Mouse (Mus musculus) A20 (cell line): ENCODE results near the gene Zfyve9.

Experiments
- DNase-seq: peaks from one replicate; pipeline ENCODE4 v3.0.0-alpha.2; 2011; ENCODE audit warnings: low read depth, low spot score

Gene Zfyve9

DNA sequence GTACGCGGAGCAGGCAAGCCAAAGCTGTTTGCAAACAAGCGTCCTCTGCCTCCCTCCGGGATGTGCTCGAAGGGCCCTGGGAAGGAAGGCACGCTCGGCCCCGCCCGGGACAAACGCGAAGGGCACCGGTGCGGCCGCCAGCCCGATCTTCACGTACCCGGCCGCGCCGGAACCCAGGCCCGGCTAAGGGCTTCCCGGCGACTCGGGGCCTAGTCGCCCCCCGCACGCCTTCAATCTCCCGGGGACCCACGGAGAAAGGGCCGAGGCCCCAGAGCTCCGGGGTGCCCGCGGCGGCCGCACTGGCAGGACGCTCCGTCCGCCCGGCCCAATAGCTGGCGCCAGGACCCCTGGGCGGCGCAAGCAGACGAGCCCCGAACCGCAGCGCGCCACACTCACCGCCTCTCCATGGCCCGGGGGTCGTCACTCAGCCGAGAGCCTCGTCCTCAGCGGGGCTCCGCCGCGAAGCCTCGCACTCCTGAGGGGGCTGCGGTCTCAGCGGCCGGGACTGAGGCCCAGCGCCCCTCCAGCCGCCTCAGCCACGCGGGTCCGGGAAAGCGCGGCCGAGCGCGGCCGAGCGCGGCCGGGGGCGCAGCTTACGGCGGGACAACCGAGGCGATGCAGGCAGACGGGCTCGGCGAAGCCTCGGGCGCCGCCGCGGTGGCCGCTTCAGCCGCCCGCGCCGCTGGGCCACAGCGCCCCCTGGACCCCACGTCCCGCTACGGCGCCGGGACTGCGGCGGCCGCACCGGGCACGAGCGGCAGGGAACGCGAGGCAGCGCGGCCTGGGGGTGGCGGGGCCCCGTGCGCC is at the start of gene Zfyve9:
TSS of gene Zfyve9 (minus strand) at position 742 of the 807 bp plus-strand sequence.
- no peak for DNase-seq

DNA sequence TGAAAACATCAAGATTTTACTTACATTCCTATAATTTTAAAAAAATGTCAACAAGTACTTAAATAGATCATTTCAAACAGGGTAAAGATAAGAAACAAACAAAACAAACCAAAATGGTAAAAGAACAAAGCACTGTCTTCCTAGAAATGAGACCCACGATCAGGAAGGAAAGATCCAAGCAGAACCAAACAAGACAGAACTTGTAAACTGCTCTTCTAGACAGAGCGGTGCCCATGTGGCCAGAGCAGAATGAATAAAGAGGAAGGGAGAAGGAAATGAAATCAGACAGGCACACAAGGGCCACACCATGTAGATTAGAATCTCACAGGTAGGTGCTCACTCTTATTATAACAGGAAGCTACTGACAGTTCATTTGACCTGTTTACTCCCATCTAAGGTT is 46.0 kb upstream of the Zfyve9 start:
- DNase-seq: peak; percentile 27

DNA sequence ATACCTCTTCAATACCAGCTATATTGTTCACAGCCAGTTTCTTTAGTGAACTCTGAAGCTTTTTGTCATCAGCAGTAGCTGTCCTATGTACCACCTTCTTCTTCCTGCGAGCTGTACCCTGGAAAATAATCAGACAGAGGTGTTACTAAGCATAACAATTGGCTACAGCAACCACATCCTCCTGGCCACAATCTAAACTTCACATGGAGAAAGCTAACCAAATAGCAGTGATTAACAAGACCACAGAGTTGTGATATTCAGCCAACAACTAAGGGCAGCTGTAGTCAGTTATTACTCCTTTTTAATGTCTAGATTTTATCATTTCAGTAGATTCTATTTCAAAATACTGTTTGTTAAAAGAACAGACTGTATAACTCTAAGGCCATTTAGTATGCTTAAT is 45.5 kb upstream of the Zfyve9 start:
- DNase-seq: no peak

DNA sequence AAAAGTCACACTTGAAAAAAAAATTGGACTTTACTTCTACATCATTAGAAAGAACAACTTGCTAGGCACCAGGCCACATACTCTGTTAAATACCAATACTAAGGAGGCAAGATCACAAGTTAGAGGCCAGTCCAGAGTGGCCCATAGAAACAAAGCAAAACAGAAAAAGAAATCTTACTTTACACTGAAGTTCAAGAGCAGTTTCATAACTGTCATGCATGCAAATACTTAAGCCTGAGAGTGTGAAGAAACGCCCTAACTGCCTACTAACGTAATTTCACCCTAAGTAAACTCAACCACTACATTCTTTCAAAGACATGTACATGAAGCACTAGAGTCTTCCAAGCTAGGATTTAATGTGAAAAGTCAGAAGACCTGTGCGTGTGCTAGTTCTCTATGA is 45.1 kb upstream of the Zfyve9 start:
- DNase-seq: no peak

DNA sequence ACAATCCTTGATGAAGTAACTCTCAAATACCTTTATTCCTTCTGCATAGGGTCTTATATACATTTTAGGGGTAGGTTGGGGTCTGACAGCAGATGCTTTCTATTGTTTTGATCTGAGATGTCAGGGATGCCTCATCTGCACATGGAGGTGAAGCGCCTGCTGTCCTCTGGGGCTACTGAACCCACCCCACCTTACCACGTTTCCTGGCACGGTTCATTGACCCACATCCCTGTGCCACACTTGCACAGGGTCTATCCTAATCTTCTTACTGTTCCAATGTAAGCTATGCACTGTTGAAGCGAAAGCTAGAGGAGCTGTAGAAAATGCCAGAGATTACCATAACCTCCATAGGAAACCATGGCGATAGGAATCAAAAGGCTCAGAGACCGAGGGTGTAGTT is 31.0 kb upstream of the Zfyve9 start:
- DNase-seq: no peak

DNA sequence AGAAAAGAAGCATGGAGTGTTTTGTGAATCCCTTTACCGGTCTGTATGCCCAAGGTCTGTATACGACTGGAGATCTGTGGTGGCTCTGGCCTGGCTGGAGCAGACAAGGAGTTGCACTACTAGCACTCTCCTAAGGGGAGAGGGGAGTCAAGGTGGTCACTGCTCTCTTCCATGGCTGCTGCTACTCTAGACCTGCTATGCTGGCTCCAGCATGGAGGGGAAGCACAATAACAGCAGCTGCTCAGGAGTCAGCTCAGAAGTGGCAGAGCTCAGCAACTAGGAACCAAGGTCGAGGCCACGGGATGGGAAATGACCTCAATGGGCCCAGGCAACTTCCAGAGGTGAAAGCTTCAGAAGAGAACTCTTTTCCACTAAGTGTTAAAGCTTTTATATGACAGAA is 30.5 kb upstream of the Zfyve9 start:
- DNase-seq: no peak

DNA sequence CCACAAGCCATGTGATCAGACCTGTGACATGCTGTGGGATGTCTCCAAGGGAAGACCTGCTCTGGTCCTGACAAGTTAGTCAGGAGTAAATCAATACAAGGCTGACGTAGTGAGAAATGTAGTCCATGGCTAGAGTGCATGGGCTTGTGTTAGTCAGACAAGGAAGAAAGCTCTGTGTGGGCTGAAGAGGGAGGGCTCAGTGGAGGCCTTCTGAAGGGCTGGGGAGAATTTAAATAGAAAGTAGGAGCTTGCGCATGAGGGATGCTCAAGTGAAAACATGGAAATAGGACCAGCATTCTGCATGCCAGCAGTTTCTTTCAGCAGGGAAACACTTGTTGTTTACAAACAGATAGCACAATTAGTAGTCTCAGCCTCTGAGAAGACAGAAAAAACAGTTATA is 22.9 kb upstream of the Zfyve9 start:
- DNase-seq: no peak

DNA sequence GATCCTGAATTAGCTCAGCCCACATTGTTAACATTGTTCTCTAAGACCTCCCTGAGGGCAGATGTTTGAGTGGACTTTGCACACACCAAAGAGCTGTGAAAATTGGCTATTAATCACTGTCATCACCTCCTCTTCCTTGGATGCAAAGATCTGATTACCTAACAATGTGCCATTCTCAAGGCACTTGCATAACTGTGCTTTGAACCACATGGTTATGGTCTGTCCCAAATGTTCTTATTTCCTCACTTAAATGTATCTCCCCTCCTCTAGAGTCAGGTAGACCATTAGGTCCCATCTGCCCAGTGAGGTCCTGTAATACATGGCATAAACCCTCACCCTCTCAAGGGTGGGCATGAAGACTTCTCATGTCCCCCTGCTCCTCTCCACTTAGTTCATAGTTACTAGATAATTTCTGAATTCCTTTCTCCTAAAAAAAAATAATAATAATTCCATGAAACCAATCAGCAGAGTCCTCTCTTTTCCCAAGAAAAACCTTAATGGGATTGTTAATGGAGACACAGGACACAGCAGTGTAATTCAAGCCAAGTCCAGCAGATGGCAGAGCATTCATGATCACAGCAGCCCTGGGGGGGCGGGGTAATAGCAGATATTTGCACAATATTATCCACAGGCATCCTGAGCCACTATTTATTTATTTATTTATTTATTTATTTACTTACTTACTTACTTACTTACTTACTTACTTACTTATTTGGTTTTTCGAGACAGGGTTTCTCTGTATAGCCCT is 17.7 kb upstream of the Zfyve9 start:
- DNase-seq: peak; percentile 47

DNA sequence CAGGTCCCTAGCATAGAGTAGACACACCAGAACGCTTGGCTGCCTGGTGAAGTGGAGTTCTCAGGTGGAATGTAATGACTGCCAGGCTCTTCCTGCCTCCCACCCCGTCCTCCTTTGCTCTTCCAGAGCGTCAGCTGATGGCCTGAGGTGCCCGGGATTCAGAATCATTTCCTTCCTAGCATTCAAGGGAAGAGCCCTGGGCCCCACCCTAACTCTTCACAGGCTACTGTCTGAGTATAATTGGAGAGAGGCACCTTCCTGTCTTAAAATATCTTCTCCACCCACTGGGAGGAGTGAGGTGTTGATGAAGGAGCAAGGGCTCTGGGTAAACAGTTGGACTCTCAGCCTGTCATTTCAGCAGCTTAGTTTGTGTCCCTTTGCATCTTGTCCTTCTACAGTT is 16.1 kb upstream of the Zfyve9 start:
- DNase-seq: no peak

DNA sequence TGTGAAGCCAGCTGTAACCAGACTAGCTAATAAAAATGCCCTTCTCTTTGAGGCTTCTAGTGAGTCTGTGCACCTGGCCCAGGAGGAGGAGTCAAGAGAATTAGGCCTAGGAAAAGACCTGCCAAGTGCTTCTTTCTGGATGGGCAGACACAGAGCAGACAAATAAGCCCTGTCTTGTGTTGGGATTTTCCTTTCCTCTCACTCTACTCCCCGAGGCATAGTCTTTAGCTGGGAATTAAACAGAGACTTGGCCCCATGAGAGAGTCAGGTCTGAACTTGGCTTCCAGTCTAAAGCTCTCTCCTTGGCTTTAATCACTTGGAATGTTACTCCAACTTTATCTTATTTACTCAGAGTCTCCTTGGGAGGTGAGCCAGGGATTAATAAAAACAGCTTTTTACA is 13.3 kb upstream of the Zfyve9 start:
- no peak for DNase-seq

DNA sequence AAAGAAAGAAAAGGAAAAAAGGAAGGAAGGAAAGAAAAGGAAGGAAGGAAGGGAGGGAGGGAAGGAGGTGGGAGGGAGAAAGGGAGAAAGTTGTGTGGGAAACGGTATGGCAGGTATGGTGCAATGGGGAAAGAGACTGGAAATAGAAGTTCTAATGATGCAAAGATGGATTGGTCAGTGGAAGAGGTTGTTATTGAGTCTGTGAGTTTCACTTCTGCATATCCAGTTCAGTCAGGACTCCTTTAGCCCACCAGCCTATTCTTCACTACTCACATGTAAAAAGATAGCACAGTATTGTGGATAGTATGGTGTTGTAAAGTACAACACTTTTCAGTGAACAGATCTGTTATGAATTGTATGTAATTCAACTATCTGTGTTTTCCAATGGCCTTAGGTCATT is 9.9 kb upstream of the Zfyve9 start:
- peak; percentile 51 for DNase-seq

DNA sequence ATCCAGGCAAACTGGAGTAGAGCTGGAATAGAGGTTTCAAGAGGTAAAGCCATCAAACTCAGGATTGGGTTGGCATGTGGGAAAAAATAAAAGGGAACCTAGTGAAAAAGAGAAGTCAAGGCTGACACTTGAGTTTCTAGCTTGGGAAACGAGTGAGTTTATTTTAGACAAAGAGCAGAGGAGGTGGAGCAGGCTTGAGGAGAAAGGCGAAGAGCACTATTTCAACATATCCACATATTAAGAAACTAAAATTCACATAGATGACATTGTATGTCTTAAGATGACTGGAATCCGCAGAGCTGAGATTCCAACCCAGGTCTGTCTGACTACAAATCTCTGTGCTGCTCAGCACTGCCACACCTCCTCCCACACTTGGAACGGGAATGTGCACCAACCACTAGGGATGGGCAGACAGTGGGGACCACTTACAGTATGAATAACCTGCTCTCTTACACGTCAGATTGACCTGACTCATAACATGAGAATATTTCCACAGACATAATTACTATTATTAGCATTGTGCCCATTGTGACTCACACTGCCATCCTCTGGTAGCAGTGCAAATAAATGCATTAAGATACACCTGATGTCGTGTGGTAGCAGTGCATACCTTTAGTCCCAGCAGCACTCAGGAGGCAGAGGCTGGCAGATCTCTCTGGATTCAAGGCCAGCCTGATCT is 8.8 kb upstream of the Zfyve9 start:
- DNase-seq: no peak

DNA sequence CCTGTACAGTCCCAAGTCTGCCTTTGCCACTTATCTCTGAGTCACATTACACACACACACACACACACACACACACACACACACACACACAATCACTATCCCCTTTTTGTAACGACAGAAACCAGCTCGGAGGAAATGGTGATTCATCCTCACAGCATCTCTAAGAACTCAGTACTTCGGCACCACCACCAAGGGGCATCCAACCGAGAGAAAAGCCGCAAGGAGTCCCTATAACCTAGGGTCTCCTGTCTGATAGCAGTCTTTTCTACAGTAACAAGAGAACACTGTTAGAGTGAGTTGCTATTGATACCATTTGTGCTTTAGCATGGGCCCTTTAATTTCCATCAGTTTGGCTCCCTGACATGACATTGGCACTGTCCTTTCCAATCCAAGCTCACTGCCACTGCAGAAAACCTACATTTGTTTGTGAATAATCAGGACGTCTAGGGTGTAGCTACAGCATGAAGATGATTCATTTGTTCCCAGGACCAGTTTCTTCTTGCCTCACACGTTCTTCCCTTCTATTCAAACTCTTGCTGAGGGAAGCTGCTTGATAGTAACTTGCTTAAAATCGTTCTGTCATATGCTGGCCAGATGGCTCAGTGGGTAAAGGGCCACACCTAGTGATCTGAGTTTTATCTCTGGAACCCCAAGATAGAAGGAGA is 2.0 kb upstream of the Zfyve9 start:
- no peak for DNase-seq

DNA sequence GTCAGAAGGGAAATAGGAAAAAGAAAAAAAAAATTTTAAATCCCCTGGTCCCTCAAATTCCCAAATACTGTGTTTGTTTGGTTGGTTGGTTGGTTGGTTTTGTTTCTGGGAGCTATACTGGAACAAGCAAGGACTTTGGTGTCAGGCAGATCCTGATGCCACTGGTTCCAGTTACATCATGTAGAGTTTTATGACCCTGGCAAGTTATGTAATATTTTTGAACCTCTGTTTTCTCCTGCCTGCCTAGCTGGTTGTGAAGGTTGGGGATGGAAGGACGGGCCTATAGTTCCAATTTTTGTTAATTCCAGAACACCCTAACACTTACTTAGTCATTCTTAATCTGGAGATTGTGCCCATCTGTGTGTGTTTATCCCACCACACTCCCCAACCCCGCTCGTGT is 998 bp upstream of the Zfyve9 start:
- DNase-seq: no peak

DNA sequence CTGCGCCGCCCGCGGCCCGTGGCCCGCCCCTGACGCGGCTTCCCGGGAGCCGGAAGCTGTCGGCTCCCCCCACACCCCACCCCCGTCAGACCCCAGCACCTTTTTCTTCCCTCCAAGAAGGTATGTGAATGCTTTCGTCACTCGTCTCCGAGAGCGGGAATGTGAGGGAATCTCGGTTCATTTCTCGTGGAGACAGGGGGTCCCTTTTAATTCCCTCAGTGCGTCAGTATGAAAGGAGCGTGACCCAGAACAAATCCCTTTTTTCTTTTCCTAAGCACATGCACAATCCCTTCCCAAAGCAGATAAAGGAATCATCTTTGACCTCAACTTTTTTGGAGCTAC is 237 bp upstream of the Zfyve9 start:
- DNase-seq: no peak

DNA sequence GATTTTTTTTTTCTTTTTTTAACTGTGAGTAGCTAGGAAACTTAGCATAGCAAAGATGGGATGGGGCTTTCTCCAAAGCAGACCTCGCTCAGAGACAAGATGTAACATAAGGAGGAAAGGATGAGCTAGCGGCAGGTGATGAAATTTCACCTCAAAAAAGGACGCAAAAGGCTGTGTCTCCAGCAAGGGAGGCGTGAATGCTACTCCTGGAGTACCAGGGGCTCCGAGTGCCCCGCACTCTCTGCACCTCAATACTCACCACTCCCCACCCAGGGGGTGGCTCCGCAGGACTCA is 888 bp downstream of the Zfyve9 start:
- no peak for DNase-seq

DNA sequence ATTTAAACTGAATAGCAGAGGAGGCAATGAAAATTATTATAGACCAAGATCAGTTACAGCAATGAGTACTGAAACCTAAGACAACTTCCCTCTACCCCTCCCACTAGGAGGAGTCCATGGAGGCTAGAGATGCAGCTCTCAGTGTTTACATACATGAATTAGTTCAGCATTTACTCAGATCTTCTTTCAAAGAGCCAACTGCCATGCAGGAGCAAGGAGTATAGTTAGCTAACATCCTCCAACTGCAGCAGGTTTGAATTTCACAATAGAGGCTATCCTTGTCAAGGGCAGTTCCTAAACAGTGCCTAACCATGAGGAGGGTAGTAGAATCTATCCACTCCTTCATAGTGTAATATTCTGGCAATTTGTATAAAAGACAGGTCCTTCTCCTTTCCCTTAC is 12.1 kb downstream of the Zfyve9 start:
- no peak for DNase-seq

DNA sequence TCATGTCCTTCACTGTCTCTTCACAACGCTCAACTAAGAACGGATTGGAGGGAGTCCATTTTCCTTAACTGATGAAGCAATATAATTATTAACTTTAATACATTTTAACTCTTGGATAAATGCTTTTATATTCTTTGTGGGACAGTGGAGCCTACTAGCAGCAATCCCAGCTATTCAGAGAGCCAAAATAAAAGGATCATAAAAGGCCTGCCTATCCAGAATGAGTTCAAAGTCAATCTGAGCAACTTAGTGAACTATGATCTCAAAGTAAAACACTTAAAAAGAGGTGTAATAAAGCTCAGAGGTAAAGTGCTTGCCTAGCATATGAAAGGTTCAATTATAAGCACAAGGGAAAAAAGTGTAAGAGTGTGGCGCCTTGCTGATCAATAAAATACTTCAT is 21.0 kb downstream of the Zfyve9 start:
- DNase-seq: no peak

DNA sequence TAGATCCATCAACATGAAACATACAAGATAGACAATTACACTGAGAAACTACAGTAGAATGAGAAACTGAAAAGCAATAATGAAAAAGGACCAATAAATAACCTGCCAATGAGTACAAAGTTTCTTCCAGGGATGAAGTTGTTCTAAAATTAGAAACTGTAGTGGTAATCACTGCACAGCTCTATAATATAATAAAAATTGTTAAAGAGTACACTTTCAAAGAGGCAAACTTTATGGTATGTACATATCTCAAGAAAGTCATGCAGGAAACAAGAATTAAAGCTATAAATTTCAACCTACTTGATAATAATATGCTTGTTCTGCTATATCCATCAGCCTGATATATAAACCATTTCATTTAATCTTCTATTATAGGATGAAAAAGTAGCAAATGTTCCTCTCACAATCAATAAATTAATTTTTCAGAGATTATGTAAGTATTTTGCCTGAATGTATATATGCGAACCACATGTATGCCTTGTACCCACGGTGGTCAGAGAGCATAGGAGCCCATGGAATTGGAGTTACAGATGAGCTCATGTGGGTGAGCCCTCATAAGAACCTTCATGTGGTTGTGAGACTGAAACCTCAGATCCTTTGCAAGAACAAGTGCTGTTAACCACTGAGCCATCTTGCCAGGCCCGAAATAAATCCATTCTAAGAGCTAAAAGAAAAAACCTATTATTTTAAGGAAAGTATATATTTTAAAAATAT is 34.3 kb downstream of the Zfyve9 start:
- DNase-seq: no peak

DNA sequence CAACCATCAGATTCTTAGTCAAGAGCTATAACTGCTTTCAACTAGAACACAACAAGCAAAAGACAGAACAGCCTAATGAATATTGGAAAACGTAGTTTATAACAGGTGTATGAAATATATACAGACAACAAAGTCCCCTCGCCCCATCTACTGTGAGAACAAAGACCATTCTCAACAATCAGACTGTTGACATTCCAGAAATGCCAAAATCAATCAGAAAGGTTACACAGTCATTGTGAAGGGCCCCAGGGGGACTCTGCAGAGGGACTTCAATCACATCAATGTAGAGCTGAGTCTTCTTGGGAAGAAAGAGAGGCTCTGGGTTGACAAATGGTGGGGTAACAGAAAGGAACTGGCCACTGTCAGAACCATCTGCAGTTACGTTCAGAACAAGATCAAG is 49.0 kb downstream of the Zfyve9 start:
- no peak for DNase-seq

DNA sequence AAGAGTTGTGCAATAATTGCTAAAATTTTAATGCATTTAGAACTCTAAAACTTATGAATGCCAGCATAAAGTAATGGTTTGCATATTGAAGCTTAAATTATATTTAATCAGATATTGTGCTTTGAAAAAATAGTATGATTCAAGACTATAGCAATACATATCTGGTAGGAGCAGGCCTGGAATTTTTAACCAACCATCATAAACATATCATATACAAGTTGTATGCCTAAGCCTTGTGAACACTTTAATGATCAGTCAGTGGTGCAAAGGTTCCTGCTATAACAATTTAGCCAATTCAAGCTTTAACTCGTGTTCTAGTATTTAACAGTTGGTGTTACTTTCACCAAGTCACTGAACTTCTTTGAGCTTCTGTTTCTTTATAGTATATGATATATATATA is 50.1 kb downstream of the Zfyve9 start:
- DNase-seq: no peak

DNA sequence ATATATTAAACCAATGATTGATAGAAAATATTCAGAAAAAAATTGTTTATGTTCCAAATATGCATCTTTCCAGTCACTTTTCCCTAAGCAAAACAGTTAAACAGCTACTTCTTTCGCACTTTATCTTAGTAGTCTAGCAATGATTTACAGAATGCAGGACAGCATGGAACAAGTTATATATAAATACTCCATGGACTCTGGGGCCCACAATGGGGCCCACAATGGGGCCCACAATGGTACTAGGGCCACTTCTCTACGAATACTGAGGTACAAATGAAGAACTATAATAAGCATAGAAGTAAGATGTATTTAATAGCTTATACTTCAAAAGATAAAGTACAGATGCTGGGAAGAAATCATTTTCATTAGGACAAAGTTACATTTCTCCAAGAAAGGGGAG is 56.5 kb downstream of the Zfyve9 start:
- DNase-seq: no peak
